Mouse (Mus musculus) E14TG2a.4 (cell line): Measurements from ENCODE around the gene Zfp978.
"Not testable (repeated sequence)": the region's sequence is repeated elsewhere in the genome, so short reads cannot be mapped to it uniquely, and the experiment has no call there.

Experiments
- CTCF ChIP-seq: conservative IDR thresholded peaks from 2 replicates; pipeline ENCODE4 v1.5.1; 2014; ENCODE audit warnings: low read length
- NANOG ChIP-seq: IDR thresholded peaks from 2 replicates; pipeline ENCODE4 v1.6.1; 2014; ENCODE audit warnings: borderline replicate concordance, low read length, mixed read lengths

DNA sequence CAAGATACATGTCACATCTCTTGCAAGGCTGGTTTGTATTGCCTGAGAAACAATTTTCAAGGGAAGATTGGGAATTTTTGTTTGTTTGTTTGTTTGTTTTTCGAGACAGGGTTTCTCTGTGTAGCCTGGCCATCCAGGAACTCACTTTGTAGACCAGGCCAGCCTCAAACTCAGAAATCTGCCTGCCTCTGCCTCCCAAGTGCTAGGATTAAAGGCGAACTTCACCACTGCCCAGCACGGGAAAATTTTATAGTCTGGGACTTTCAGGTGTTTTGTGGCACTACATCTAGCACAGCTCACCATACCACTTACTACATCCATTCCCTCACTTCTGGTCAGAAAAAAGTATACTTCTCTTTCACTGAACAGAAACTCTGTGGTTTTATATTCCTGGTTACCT is 5.1 kb upstream of the Zfp978 start:
- TF ChIP-seq CTCF, NANOG: not testable (repeated sequence)
